Mouse (Mus musculus) hindbrain, embryonic 10.5 days (tissue): ENCODE data around the gene She. TPM values are rescaled to one million over a fixed set of nuclear protein-coding genes. Genes with fewer than 3 reads are reported as not detected.
A peak's percentile ranks its signal among the peaks of the same experiment; 100 is the strongest.
"Not testable (repeated sequence)": the region's sequence is repeated elsewhere in the genome, so short reads cannot be mapped to it uniquely, and the experiment has no call there.

Experiments used
- DNase-seq: peaks from one replicate; pipeline ENCODE4 v3.0.0-alpha.2; 2017; ENCODE audit warnings: low spot score
- H3K27ac ChIP-seq: fragments of 300-500 bp; sonication (generic); 2 replicates; pipeline ENCODE4 v1.5.1; 2016; ENCODE audit warnings: mild to moderate bottlenecking, moderate library complexity
- H3K27me3 ChIP-seq: fragments of 300-500 bp; sonication (generic); 2 replicates; pipeline ENCODE4 v1.6.1; 2016; ENCODE audit warnings: mild to moderate bottlenecking; ENCODE audit not compliant: poor library complexity, insufficient read depth, severe bottlenecking
- H3K36me3 ChIP-seq: fragments of 300-500 bp; sonication (generic); 2 replicates; pipeline ENCODE4 v1.6.1; 2016; ENCODE audit warnings: mild to moderate bottlenecking, moderate library complexity
- H3K4me1 ChIP-seq: fragments of 300-500 bp; sonication (generic); replicated peaks from 2 replicates; pipeline ENCODE4 v1.6.1; 2016; ENCODE audit warnings: mild to moderate bottlenecking
- H3K4me3 ChIP-seq: fragments of 300-500 bp; sonication (generic); 2 replicates; pipeline ENCODE4 v1.5.1; 2016; ENCODE audit warnings: mild to moderate bottlenecking, moderate library complexity
- H3K9me3 ChIP-seq: fragments of 300-500 bp; sonication (generic); 2 replicates; pipeline ENCODE4 v1.6.1; 2016; ENCODE audit warnings: mild to moderate bottlenecking, moderate library complexity
- WGBS: fragments of 180-500 bp; shearing (Covaris S2); methylation state at CpG from one replicate; pipeline ENCODE4 v1.1.7; 2016; 5-methylcytosine and 5-hydroxymethylcytosine counted together
- polyA plus RNA-seq: library from polyadenylated mRNA; unstranded; fragments of >200 nt; fragmentation: Nextera tagmentation; extraction: Ambion mirVana; gene quantifications from 2 replicates; pipeline ENCODE4 v1.2.1, GENCODE M21; 2016

She gene
- polyA plus RNA-seq = 2.3 and 2.8 TPM in 2 replicates

DNA sequence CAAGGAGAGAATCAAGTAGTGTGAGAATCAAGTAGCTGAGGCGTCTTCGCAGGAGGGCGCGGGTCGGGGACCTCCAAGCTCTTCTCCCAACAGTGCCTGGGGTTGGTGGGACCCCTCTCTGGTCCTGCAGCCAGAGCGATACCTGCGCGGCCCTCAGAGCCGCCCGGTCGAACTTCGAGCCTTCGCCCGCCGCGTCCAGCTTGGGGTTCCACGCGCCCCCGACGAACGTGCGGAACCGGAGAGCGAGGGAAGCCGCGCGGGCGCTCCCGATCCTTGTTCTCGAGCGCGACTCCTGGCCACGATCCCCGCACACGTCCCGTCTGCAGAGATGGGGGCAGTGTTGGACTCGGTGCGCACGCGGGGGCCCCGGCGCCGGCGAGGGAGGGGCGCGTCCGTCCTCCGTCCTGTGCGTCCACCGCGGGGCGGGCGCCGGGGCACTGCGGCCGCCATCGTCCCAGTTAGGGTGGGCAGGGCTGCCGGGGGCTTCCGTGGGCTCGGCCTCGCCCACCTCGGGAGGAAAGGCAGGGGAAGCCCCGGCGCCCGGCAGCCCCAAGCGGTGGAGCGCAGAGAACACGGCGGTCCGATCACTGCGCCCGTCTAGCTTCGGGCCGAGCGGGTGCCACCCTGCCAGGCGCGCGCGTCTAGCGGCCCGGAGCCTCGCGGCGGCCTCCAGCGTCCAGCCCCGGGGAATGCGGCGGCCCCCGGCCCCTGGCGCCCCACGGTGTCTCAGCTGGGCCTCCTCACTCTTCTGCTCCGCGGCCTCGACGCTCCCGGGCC lies at the start of gene She:
Gene She (plus strand): TSS at position 556 of the 777 bp plus-strand sequence.
- peak; percentile 35 for DNase-seq
- Histone ChIP-seq H3K4me3 (peak within 1 kb of the TSS; percentile 54), H3K9me3 (0 out of 2 replicates have a peak, but pooled peaks cover 2% of the 10 kb centered on the region), H3K27me3 (peaks cover 79% of the 10 kb centered on the region), H3K27ac (peak within 1 kb of the TSS; percentile 70), H3K4me1 (peaks cover 12% of the 10 kb centered on the region), H3K36me3 (no peaks in the 10 kb centered on the region)
- 3% methylated on average over 96 of the region's 96 CpGs for WGBS

DNA sequence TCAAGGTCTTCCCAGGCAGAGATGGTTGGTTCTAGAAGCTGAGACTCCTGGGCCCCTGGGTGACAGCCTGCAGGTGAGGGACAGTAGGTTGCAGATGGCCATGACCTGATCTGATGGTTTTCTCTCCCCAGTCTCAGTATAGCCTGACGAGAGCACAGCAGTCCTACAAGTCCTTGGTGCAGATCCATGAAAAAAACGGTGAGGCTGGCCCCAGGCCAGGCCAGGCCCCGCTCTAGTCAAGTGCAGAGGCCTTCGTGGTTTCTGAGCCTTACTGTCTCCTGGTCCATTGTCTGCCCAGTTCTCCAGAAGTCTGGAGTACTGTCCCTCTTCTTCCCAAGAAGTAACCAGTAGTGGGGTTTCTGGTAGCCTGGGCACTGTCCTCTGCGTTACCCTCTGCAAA lies 49.5 kb upstream of the She start:
- Histone ChIP-seq H3K36me3 (peaks cover 71% of the 10 kb centered on the region), H3K4me1 (peaks cover 14% of the 10 kb centered on the region)

DNA sequence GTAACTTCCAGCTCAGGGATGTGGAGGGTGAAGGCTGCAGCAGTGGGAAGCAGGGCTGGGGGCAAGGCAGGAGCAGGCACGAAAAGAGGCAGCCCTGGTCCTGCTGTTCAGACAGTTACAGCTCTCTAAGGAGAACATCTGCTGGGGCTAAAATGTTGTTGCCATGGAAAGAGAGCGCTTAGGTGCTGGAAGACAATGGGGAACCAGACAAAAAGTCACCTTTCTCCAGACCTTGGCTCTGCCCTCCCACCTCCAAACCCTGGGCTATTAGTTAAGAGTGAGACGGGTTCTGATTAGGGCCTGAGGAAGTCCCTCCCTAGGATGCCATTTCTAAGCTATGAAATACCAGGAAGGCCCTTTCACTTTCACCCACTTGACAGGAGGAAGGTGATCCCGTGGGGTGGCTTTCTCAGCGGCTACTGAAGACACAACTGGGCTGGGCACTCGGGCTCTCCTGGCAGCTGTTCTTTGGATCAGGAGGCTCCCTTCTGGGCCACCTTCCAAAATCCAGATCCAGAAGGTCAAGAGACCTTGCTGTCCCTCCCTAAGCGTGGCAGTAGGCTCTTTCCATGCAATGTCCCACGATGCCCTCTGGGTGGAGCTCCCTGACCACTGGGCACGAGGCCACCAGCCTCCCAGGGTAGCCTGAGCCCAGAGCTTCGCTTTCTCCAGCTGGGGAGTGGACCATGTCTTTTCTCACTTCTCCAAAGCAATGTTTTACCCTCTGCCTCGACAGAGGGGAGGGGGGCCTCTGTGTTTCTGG lies 46.0 kb upstream of the She start:
- H3K4me3 ChIP-seq = no peak overlapping the region
- 25% methylated on average over 11 of the region's 11 CpGs for WGBS
- DNase-seq = peak; percentile 63
- no peaks in the 10 kb centered on the region for H3K27me3 ChIP-seq
- peak overlapping the region; percentile 53; the same call in 1 of the 2 replicates for H3K27ac ChIP-seq
- H3K9me3 ChIP-seq = no peaks in the 10 kb centered on the region
- peaks cover 36% of the 10 kb centered on the region for H3K36me3 ChIP-seq
- peaks cover 19% of the 10 kb centered on the region for H3K4me1 ChIP-seq

More for the DNA sequence above, 49.5 kb upstream of the She start:
- no peak for DNase-seq
- Histone ChIP-seq H3K9me3 (no peaks in the 10 kb centered on the region), H3K4me3 (no peak overlapping the region), H3K27me3 (no peaks in the 10 kb centered on the region), H3K27ac (no peak overlapping the region)
- 81% methylated on average over 5 of the region's 5 CpGs for WGBS

DNA sequence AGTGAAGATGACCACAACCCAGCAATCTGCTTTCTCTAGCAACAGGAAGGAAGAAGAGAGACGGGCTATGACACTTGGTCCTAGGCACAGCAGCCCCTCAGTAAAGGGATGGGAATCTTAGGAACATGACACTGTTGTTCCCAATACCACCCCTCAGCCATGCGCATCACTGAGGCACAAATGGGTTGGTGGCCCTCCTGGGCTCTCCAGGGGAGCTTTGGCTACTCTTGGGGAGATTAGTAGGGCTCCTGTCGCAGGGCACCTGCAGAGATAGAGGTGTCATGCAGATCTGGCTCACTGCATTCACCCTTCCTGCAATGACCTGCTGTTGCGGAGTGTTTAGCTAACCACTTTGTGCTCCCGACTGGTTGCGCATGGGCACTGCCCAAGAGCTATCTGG lies 44.9 kb upstream of the She start:
- Histone ChIP-seq H3K4me3 (no peak overlapping the region), H3K27ac (no peak overlapping the region), H3K27me3 (no peaks in the 10 kb centered on the region), H3K9me3 (no peaks in the 10 kb centered on the region), H3K4me1 (peaks cover 19% of the 10 kb centered on the region), H3K36me3 (peaks cover 25% of the 10 kb centered on the region)
- WGBS = 64% methylated on average over 6 of the region's 6 CpGs
- no peak for DNase-seq

DNA sequence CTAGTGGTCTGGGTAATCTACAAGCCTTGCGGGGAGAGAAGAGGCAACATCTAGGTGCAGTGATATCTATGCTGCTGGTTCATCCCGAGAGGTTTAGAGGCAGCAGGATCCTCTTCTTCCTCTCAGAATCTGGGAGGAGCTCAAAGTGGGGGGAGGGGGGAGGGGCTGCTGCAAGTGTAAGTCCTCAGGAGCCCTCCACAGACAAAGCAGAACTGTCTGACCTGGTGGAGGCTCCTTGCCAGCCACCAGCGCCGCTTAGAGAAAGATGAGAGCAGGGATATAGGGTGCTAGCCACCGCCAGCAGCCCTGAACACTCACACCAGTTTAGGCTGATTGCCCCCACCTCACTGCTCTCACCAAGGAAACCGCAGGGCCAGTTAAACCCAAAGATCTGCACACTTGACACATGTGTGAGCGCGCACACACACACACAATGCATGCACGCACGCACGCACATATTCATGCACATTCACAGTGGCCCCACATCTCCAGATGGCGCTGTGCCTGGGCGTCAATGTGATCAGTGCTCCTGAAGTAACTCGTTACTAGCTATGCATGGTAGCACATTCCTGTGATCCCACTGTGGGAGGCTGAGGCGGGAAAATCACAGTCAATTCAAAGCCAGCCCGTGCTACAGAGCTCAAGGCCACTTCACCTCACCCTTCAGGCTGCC lies 42.4 kb upstream of the She start:
- Histone ChIP-seq H3K27ac (no peak overlapping the region), H3K4me3 (no peak overlapping the region), H3K4me1 (peaks cover 19% of the 10 kb centered on the region), H3K27me3 (no peaks in the 10 kb centered on the region), H3K9me3 (no peaks in the 10 kb centered on the region), H3K36me3 (no peaks in the 10 kb centered on the region)
- WGBS = 78% methylated on average over 16 of the region's 16 CpGs
- no peak for DNase-seq

DNA sequence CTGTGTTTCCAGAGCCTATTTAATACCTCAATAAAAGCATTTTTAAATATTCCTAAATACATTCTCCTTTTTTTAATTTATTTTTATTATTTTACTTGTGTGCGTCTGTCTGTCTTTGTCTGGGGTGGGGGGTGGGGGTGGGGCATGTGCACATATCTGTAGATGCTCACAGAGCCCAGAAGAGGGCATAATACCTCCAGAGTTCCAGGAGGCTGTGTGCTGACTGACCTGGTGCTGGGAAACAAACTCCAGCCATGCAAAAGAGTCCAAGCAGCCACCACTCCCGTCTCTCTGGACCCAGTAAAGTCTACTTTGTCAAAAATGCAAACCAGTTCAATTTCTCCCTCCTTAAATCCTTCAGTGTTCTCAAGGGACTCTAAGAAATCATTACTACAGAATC lies 36.6 kb upstream of the She start:
- H3K36me3 ChIP-seq = no peaks in the 10 kb centered on the region
- DNase-seq = no peak
- H3K9me3 ChIP-seq = no peaks in the 10 kb centered on the region
- no peak overlapping the region for H3K4me3 ChIP-seq
- whole genome bisulfite sequencing = 55% methylated on average over 2 of the region's 2 CpGs
- H3K27ac ChIP-seq = no peak overlapping the region
- peaks cover 5% of the 10 kb centered on the region for H3K4me1 ChIP-seq
- no peaks in the 10 kb centered on the region for H3K27me3 ChIP-seq

DNA sequence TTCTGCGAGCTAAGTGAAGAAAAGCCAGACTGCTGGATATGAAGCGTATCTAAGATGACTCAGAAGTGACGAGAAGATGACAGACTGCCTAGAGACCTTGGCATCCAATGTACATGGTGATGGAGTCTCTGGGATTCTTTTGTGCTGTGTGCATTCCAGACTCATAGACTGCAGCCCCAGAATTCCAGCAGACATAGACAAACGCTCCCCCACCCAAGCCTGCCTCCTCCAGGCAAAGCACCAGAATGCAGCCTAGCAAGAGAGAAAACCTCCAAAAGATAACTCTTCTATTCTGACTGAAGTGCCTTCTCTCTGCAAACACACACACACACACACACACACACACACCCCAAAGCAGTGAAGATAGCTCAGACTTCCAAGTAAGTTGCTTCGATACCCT lies 35.4 kb upstream of the She start:
- no peak overlapping the region for H3K4me3 ChIP-seq
- WGBS = 87% methylated on average over 5 of the region's 5 CpGs
- H3K36me3 ChIP-seq = no peaks in the 10 kb centered on the region
- peaks cover 6% of the 10 kb centered on the region for H3K4me1 ChIP-seq
- no peaks in the 10 kb centered on the region for H3K9me3 ChIP-seq
- H3K27me3 ChIP-seq = no peaks in the 10 kb centered on the region
- no peak overlapping the region for H3K27ac ChIP-seq
- no peak for DNase-seq

DNA sequence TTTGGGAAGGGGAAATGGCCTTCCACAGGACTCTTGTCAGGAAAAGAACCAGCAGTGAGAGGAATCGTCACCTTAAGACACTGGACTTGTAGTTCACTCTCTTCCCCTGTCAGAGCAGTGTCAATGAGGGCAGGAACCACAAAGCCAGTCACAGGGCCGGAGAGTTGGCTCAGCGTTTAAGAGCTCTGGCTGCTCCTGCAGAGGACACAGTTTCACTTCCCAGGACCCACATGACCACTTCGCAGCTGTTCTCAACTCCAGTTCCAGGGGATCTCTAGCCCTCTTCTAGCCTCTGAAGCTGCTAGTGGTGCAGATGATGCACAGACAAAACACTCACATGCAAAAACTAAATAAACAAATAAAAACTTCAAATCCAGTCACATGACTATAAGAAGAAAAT lies 34.8 kb upstream of the She start:
- H3K36me3 ChIP-seq = no peaks in the 10 kb centered on the region
- DNase-seq = no peak
- peaks cover 6% of the 10 kb centered on the region for H3K4me1 ChIP-seq
- H3K4me3 ChIP-seq = no peak overlapping the region
- no peaks in the 10 kb centered on the region for H3K9me3 ChIP-seq
- no peaks in the 10 kb centered on the region for H3K27me3 ChIP-seq
- no peak overlapping the region for H3K27ac ChIP-seq
- 59% methylated on average over 4 of the region's 4 CpGs for WGBS

DNA sequence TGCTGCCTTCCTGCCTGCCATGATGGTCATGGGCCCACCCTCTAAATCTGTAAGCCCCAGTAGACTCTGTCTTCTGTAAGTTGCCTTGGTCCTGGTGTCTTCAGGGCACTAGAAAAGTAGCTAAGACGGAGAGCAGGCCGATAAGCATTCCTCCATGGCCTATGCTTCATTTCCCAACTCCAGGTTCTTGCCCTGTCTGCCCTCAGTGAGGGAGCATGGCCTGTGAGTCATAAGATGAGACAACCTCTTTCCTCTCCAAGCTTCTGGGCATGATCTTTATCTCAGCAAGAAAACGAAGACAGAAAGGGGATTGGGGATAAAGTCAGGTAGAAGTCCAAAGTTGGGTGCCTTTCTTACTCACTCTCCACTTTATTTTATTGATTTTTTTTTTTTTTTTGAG lies 32.7 kb upstream of the She start:
- H3K27ac ChIP-seq = no peak overlapping the region
- H3K36me3 ChIP-seq = no peaks in the 10 kb centered on the region
- WGBS = 83% methylated on average over 3 of the region's 3 CpGs
- H3K4me1 ChIP-seq = peaks cover 6% of the 10 kb centered on the region
- DNase-seq = no peak
- no peaks in the 10 kb centered on the region for H3K9me3 ChIP-seq
- no peak overlapping the region for H3K4me3 ChIP-seq
- no peaks in the 10 kb centered on the region for H3K27me3 ChIP-seq

DNA sequence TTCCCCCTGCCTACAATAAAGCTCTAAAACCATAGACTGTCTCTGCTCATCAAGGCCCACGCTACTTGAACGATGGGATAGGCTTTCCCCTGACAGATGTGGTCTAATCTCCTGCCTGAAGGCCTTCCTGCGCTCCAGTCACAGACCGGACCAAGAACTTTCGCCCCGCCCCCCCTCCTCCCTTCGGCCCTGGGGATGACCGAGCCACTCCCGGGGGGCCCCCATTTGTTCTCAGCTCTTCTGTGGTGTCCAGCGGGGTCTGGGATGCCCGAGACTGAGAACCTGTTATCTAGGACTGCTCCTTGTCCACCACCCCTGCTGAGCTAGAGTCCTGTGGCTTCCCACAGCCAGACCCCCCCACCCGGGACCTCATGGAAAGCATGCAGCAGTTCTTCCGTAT lies 31.7 kb upstream of the She start:
- Histone ChIP-seq H3K4me1 (peaks cover 6% of the 10 kb centered on the region), H3K27ac (0 out of 2 replicates have a peak overlapping the region, but pooled peaks have one; percentile 26), H3K27me3 (no peaks in the 10 kb centered on the region), H3K4me3 (peak overlapping the region; percentile 32), H3K9me3 (no peaks in the 10 kb centered on the region), H3K36me3 (no peaks in the 10 kb centered on the region)
- 7% methylated on average over 13 of the region's 13 CpGs for WGBS
- no peak for DNase-seq

DNA sequence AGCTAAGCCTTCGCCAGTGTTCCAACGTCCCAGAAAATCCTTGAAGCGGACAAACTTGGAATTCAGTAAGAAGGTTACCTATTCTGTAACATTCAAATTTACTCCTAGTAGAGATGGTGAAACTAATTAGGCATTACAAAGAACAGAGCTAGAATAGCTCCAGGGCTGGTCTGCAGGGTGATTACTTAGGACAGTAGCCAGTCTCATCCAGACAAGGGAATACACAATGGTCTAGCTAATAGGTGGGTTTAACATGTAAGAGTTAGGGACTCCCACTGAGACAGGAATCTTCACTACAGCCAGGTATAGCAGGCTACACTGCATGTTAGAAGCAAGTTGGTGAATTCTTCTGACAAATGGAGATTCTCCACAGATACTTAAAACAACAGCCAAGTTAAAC lies 31.1 kb upstream of the She start:
- not testable (repeated sequence) for H3K9me3 ChIP-seq, H3K4me3 ChIP-seq, H3K27ac ChIP-seq, H3K27me3 ChIP-seq, H3K4me1 ChIP-seq, DNase-seq, H3K36me3 ChIP-seq
- 35% methylated on average over 3 of the region's 3 CpGs for WGBS

DNA sequence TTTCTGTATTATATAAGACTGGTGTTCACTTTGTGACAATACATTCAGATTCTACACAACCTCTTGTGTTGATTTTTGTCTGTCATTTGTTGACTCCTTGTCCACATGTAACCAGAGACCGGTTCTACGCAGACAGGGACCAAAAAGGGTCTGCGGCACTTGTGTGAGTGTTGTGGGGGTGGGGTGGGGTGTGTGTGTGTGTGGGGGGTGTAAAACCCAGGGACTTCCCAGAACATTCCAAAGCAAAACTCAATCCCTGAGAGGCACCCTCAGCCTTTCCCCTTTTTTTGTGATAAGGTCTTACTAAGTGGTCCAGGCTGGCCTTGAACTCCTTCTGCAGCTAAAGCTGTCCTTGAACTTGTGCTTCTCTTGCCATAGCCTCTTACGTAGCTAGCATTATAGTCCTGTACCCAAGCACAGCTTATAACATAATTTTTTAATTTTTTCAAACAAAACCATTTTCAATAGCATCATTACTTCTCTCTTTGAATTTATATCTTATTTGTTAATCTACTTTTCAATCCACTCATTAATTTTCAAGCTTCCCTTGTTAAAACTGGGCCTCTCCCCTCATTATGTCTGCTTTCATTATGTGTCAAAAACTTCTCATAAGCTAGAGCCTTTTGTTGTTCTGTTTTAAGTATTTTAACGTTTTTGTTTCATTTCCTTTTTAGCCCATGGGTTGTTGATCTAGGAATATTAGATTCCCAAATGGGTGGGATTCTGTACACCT lies 30.2 kb upstream of the She start:
- no peak for DNase-seq
- peaks cover 6% of the 10 kb centered on the region for H3K4me1 ChIP-seq
- 60% methylated on average over 5 of the region's 5 CpGs for WGBS
- no peak overlapping the region for H3K27ac ChIP-seq
- H3K9me3 ChIP-seq = no peaks in the 10 kb centered on the region
- no peaks in the 10 kb centered on the region for H3K36me3 ChIP-seq
- H3K27me3 ChIP-seq = no peaks in the 10 kb centered on the region
- no peak overlapping the region for H3K4me3 ChIP-seq
